In the genomic region with DNA sequence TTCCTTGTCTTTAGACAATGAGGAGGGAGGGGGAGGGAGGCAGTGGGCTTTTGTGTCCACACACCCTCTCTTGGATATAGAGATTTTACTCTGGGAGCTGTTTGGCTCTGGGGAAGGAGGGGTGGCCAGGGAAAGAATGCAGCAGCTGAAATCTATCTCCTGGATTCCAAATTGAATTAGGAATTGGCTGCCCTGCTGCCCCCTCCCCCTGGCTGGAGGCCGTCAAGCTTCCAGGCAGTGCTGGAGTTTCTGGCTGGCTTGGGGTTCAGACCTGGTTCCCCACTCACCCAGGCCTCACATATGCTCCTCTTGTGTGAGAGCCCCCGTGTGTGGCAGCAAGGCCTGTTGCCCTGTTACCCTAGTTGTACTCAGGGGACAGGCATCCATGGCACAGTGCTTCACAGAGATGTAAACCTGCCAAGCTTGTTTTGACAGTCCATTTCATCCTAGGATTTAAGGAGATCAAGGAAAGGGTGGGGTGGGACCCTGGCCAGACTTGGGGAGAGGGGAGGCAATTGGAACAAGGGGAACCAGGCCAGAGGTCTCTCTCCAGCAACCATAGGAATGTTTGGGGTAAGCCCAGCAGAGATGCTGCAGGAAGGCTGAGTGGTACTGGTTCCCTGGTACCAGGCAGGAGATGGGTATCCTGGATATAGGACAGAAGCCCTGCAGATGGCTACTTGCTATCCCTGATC, we compare ENCODE assay signal across 11 mouse cellular contexts. TPM values are rescaled to one million over a fixed set of nuclear protein-coding genes. Genes with fewer than 3 reads are reported as not detected.
DNase-seq lines count a peak whose midpoint lies in the region; ATAC-seq and TF ChIP-seq lines count a peak whose summit lies in the region.
"Had no signal": no experiment of that assay in that cellular context is flagged by ENCODE, and none has a peak within 500 bp of the region (broad histone marks: within the 10 kb centered on the region; RNA-seq: fewer than 3 reads in every experiment).

No protein-coding gene starts in this region.

- no peaks in the 10 kb centered on the region for H3K9me3 ChIP-seq in lung, embryonic 15.5 days
- H3K9me3 ChIP-seq in intestine, embryonic 16.5 days (ENCODE audit: control insufficient read depth, low read length) = no peaks in the 10 kb centered on the region
- no peaks in the 10 kb centered on the region for H3K9me3 ChIP-seq in stomach, embryonic 15.5 days
- no peaks in the 10 kb centered on the region for H3K9me3 ChIP-seq in liver, postnatal 0 days (ENCODE audit: low read length)
- H3K9me3 ChIP-seq: liver, embryonic 13.5 days had no signal

- no peak for TF ChIP-seq EP300 in liver, postnatal 0 days (IDR thresholded peaks at IDR 0.05; ENCODE audit: low read depth)

- H3K4me1 ChIP-seq in lung, embryonic 15.5 days = peaks cover 77% of the 10 kb centered on the region
- H3K4me1 ChIP-seq in intestine, embryonic 16.5 days (ENCODE audit: control insufficient read depth, insufficient read depth, low read length) = peaks cover 80% of the 10 kb centered on the region
- peaks cover 78% of the 10 kb centered on the region for H3K4me1 ChIP-seq in stomach, embryonic 15.5 days
- H3K4me1 ChIP-seq in liver, postnatal 0 days (ENCODE audit: insufficient read depth) = peaks cover 23% of the 10 kb centered on the region

- peaks cover 9% of the 10 kb centered on the region; the same call in 1 of the 2 replicates for H3K36me3 ChIP-seq in lung, embryonic 15.5 days
- H3K36me3 ChIP-seq in intestine, embryonic 16.5 days (ENCODE audit: control insufficient read depth, insufficient read depth, low read length) = peaks cover 6% of the 10 kb centered on the region; the same call in 1 of the 2 replicates
- peaks cover 3% of the 10 kb centered on the region for H3K36me3 ChIP-seq in stomach, embryonic 15.5 days
- peaks cover 9% of the 10 kb centered on the region for H3K36me3 ChIP-seq in liver, postnatal 0 days (replicated peaks; ENCODE audit: insufficient read depth, low read length)

- no peak overlapping the region for H3K4me2 ChIP-seq in lung, embryonic 15.5 days
- H3K4me2 ChIP-seq in intestine, embryonic 16.5 days (ENCODE audit: low read depth, low read length) = no peak overlapping the region
- H3K4me2 ChIP-seq in stomach, embryonic 15.5 days = 0 out of 2 replicates have a peak overlapping the region, but pooled peaks have one; percentile 16
- H3K4me2 ChIP-seq in liver, postnatal 0 days (ENCODE audit: low read depth, low read length) = no peak overlapping the region
- H3K4me2 ChIP-seq: liver, embryonic 13.5 days had no signal

- ATAC-seq in lung, embryonic 15.5 days (ENCODE audit: borderline replicate concordance, extremely low read depth, low FRiP score, low TSS enrichment) = no peak
- ATAC-seq in intestine, embryonic 16.5 days = no peak
- no peak for ATAC-seq in stomach, embryonic 15.5 days (ENCODE audit: insufficient read depth, low FRiP score, low read depth)
- no peak for ATAC-seq in liver, postnatal 0 days

- WGBS in lung, embryonic 15.5 days = 25% methylated on average over 2 of the region's 2 CpGs
- 34% methylated on average over 2 of the region's 2 CpGs for WGBS in intestine, embryonic 16.5 days
- 20% methylated on average over 2 of the region's 2 CpGs for WGBS in stomach, embryonic 15.5 days
- WGBS in liver, postnatal 0 days (ENCODE audit: insufficient replicate concordance) = 55% methylated on average over 2 of the region's 2 CpGs

- H3K9ac ChIP-seq in lung, embryonic 15.5 days = no peak overlapping the region
- 0 out of 2 replicates have a peak overlapping the region, but pooled peaks have one; percentile 17 for H3K9ac ChIP-seq in intestine, embryonic 16.5 days (ENCODE audit: low read depth, low read length)
- H3K9ac ChIP-seq in stomach, embryonic 15.5 days = no peak overlapping the region
- no peak overlapping the region for H3K9ac ChIP-seq in liver, postnatal 0 days (replicated peaks)
- H3K9ac ChIP-seq: liver, embryonic 13.5 days had no signal

- peak overlapping the region; percentile 84 for H3K27ac ChIP-seq in lung, embryonic 15.5 days
- peak overlapping the region; percentile 67 for H3K27ac ChIP-seq in intestine, embryonic 16.5 days (ENCODE audit: low read length)
- H3K27ac ChIP-seq in stomach, embryonic 15.5 days = peak overlapping the region; percentile 86
- no peak overlapping the region for H3K27ac ChIP-seq in liver, postnatal 0 days (ENCODE audit: low read depth)
- H3K27ac ChIP-seq: liver, embryonic 13.5 days had no signal

- DNase-seq in gastrocnemius, postnatal 14 days = peak; percentile 42
- no peak for DNase-seq in gastrocnemius, postnatal 36 days
- DNase-seq in lung, postnatal 25 days (ENCODE audit: low spot score) = no peak
- DNase-seq in left cerebral cortex, postnatal 14 days (ENCODE audit: low spot score in 2 of 2) = no peak
- DNase-seq in liver, postnatal 0 days = no peak
- DNase-seq: cerebellum, adult 18-20 months; liver, embryonic 13.5 days; right cerebral cortex, adult 18-20 months had no signal

- intact Hi-C loops in gastrocnemius, postnatal 14 days (cut with DNase I; ENCODE audit: low total_unique reads) = loop anchor here (10.0 kb wide), 1 partner anchor 60 kb away; no protein-coding TSS in a partner anchor
- intact Hi-C loops in gastrocnemius, postnatal 36 days (cut with DNase I) = loop anchor here (5.0 kb wide), 2 partner anchors 232 to 292 kb away; a partner anchor contains a TSS
- intact Hi-C loops in left cerebral cortex, postnatal 14 days (cut with DNase I) = loop anchor here (5.0 kb wide), 1 partner anchor 52 kb away; a partner anchor contains a TSS

- TF ChIP-seq CTCF in liver, postnatal 0 days (IDR thresholded peaks at IDR 0.05; ENCODE audit: low read depth) = no peak

- H3K4me3 ChIP-seq in lung, embryonic 15.5 days = no peak overlapping the region
- no peak overlapping the region for H3K4me3 ChIP-seq in intestine, embryonic 16.5 days (ENCODE audit: low read length)
- H3K4me3 ChIP-seq in stomach, embryonic 15.5 days (replicated peaks) = no peak overlapping the region
- no peak overlapping the region for H3K4me3 ChIP-seq in liver, postnatal 0 days (ENCODE audit: low read depth, low read length)
- H3K4me3 ChIP-seq: liver, embryonic 13.5 days had no signal

- H3K27me3 ChIP-seq in lung, embryonic 15.5 days = no peaks in the 10 kb centered on the region
- H3K27me3 ChIP-seq in intestine, embryonic 16.5 days (replicated peaks; ENCODE audit: control insufficient read depth, insufficient read depth, low read length) = no peaks in the 10 kb centered on the region
- H3K27me3 ChIP-seq in stomach, embryonic 15.5 days (replicated peaks) = no peaks in the 10 kb centered on the region
- H3K27me3 ChIP-seq in liver, postnatal 0 days (ENCODE audit: insufficient read depth, low read length) = 0 out of 2 replicates have a peak, but pooled peaks cover 2% of the 10 kb centered on the region

RNA-seq across cellular contexts. Expression of a gene that starts 1.4 kb away (rescaled TPM):
- under 1 TPM; 0.13 to 0.49 TPM for total RNA-seq in gastrocnemius, postnatal 14 days (2021)
- under 1 TPM; 0.10 to 0.12 TPM for total RNA-seq in gastrocnemius, postnatal 36 days (2021)
- polyA plus RNA-seq in lung, embryonic 15.5 days (2015; fragmentation: Nextera tagmentation; extraction: Ambion mirVana) = 1.2 and 1.4 TPM in 2 replicates
- polyA plus RNA-seq in intestine, embryonic 16.5 days (2015; fragmentation: Nextera tagmentation; extraction: Ambion mirVana) = 1.2 and 1.5 TPM in 2 replicates
- polyA plus RNA-seq in stomach, embryonic 15.5 days (2015; fragmentation: Nextera tagmentation; extraction: Ambion mirVana) = 4.4 and 5.4 TPM in 2 replicates
- total RNA-seq in left cerebral cortex, postnatal 14 days (2021) = 1 to 10 TPM; 1.4 to 1.5 TPM
- 0.12 and 0.16 TPM in 2 replicates for polyA plus RNA-seq in liver, postnatal 0 days (2015; fragmentation: Nextera tagmentation; extraction: Ambion mirVana)

RNA-seq across cellular contexts. Expression of a gene that starts 12.6 kb away (rescaled TPM):
- total RNA-seq in gastrocnemius, postnatal 14 days (2021) = 10 to 100 TPM; 25.4 to 26.6 TPM
- 10 to 100 TPM; 16.7 to 17.8 TPM for total RNA-seq in gastrocnemius, postnatal 36 days (2021)
- 197 and 199 TPM in 2 replicates for polyA plus RNA-seq in lung, embryonic 15.5 days (2015; fragmentation: Nextera tagmentation; extraction: Ambion mirVana)
- 153 and 171 TPM in 2 replicates for polyA plus RNA-seq in intestine, embryonic 16.5 days (2015; fragmentation: Nextera tagmentation; extraction: Ambion mirVana)
- 183 and 191 TPM in 2 replicates for polyA plus RNA-seq in stomach, embryonic 15.5 days (2015; fragmentation: Nextera tagmentation; extraction: Ambion mirVana)
- 100 to 1,000 TPM; 104 to 109 TPM for total RNA-seq in left cerebral cortex, postnatal 14 days (2021)
- polyA plus RNA-seq in liver, postnatal 0 days (2015; fragmentation: Nextera tagmentation; extraction: Ambion mirVana) = 44.4 and 46.1 TPM in 2 replicates

RNA-seq across cellular contexts. Expression of a gene that starts 33.9 kb away (rescaled TPM):
- total RNA-seq in gastrocnemius, postnatal 14 days (2021) = 10 to 100 TPM; 52.5 to 52.6 TPM
- 10 to 100 TPM; 30.6 to 33.7 TPM for total RNA-seq in gastrocnemius, postnatal 36 days (2021)
- polyA plus RNA-seq in lung, embryonic 15.5 days (2015; fragmentation: Nextera tagmentation; extraction: Ambion mirVana) = 35.4 and 38.0 TPM in 2 replicates
- 19.9 and 29.6 TPM in 2 replicates for polyA plus RNA-seq in intestine, embryonic 16.5 days (2015; fragmentation: Nextera tagmentation; extraction: Ambion mirVana)
- 29.2 and 34.8 TPM in 2 replicates for polyA plus RNA-seq in stomach, embryonic 15.5 days (2015; fragmentation: Nextera tagmentation; extraction: Ambion mirVana)
- total RNA-seq in left cerebral cortex, postnatal 14 days (2021) = 10 to 100 TPM; 63.8 to 74.1 TPM
- 8.5 TPM in 2 replicates for polyA plus RNA-seq in liver, postnatal 0 days (2015; fragmentation: Nextera tagmentation; extraction: Ambion mirVana)

RNA-seq across cellular contexts. Expression of a gene that starts 49.9 kb away (rescaled TPM):
- 10 to 100 TPM; 11.0 to 14.7 TPM for total RNA-seq in gastrocnemius, postnatal 14 days (2021)
- 10 to 100 TPM; 11.3 to 12.0 TPM for total RNA-seq in gastrocnemius, postnatal 36 days (2021)
- polyA plus RNA-seq in lung, embryonic 15.5 days (2015; fragmentation: Nextera tagmentation; extraction: Ambion mirVana) = 186 and 187 TPM in 2 replicates
- polyA plus RNA-seq in intestine, embryonic 16.5 days (2015; fragmentation: Nextera tagmentation; extraction: Ambion mirVana) = 204 and 224 TPM in 2 replicates
- 180 and 185 TPM in 2 replicates for polyA plus RNA-seq in stomach, embryonic 15.5 days (2015; fragmentation: Nextera tagmentation; extraction: Ambion mirVana)
- total RNA-seq in left cerebral cortex, postnatal 14 days (2021) = 10 to 100 TPM; 18.4 to 19.7 TPM
- 68.5 and 80.9 TPM in 2 replicates for polyA plus RNA-seq in liver, postnatal 0 days (2015; fragmentation: Nextera tagmentation; extraction: Ambion mirVana)

RNA-seq across cellular contexts. Expression of a gene that starts 57.1 kb away (rescaled TPM):
- 1 to 10 TPM; 7.0 to 7.4 TPM for total RNA-seq in gastrocnemius, postnatal 14 days (2021)
- total RNA-seq in gastrocnemius, postnatal 36 days (2021) = 1 to 10 TPM; 5.2 to 5.8 TPM
- 63.8 and 67.4 TPM in 2 replicates for polyA plus RNA-seq in lung, embryonic 15.5 days (2015; fragmentation: Nextera tagmentation; extraction: Ambion mirVana)
- polyA plus RNA-seq in intestine, embryonic 16.5 days (2015; fragmentation: Nextera tagmentation; extraction: Ambion mirVana) = 46.7 and 52.0 TPM in 2 replicates
- 55.1 and 62.6 TPM in 2 replicates for polyA plus RNA-seq in stomach, embryonic 15.5 days (2015; fragmentation: Nextera tagmentation; extraction: Ambion mirVana)
- 10 to 100 TPM; 38.4 to 40.0 TPM for total RNA-seq in left cerebral cortex, postnatal 14 days (2021)
- polyA plus RNA-seq in liver, postnatal 0 days (2015; fragmentation: Nextera tagmentation; extraction: Ambion mirVana) = 29.4 and 31.6 TPM in 2 replicates
